Mouse (Mus musculus) forebrain, embryonic 12.5 days (tissue): ENCODE measurements around the gene Ehd1. TPM values are rescaled to one million over a fixed set of nuclear protein-coding genes. Genes with fewer than 3 reads are reported as not detected.
A peak's percentile ranks its signal among the peaks of the same experiment; 100 is the strongest.
"Not testable (repeated sequence)": the region's sequence is repeated elsewhere in the genome, so short reads cannot be mapped to it uniquely, and the experiment has no call there.

Experiments used
- ATAC-seq: fragments of 200-750 bp; cut with Nextera tagmentation; 2 replicates; pipeline ENCODE4 v1.8.0; 2017; ENCODE audit warnings: moderate TSS enrichment; ENCODE audit not compliant: low FRiP score
- H3K27ac ChIP-seq: fragments of 300-500 bp; sonication (generic); 2 replicates; pipeline ENCODE4 v1.5.1; 2016; ENCODE audit warnings: mild to moderate bottlenecking
- H3K27me3 ChIP-seq: fragments of 300-500 bp; sonication (generic); 2 replicates; pipeline ENCODE4 v1.6.1; 2016; ENCODE audit warnings: mild to moderate bottlenecking
- H3K36me3 ChIP-seq: fragments of 300-500 bp; sonication (generic); replicated peaks from 2 replicates; pipeline ENCODE4 v1.6.1; 2016; ENCODE audit warnings: mild to moderate bottlenecking
- H3K4me1 ChIP-seq: fragments of 300-500 bp; sonication (generic); 2 replicates; pipeline ENCODE4 v1.6.1; 2016
- H3K4me2 ChIP-seq: fragments of 300-500 bp; sonication (generic); 2 replicates; pipeline ENCODE4 v1.6.1; 2016; ENCODE audit warnings: mild to moderate bottlenecking, moderate library complexity
- H3K4me3 ChIP-seq: fragments of 300-500 bp; sonication (generic); replicated peaks from 2 replicates; pipeline ENCODE4 v1.5.1; 2016; ENCODE audit warnings: mild to moderate bottlenecking
- H3K9ac ChIP-seq: fragments of 300-500 bp; sonication (generic); 2 replicates; pipeline ENCODE4 v1.6.1; 2016; ENCODE audit warnings: mild to moderate bottlenecking
- H3K9me3 ChIP-seq: fragments of 300-500 bp; sonication (generic); 2 replicates; pipeline ENCODE4 v1.6.1; 2016
- WGBS: fragments of 180-500 bp; shearing (Covaris S2); methylation state at CpG from one replicate; pipeline ENCODE4 v1.1.7; 2016; 5-methylcytosine and 5-hydroxymethylcytosine counted together
- polyA plus RNA-seq: library from polyadenylated mRNA; unstranded; fragments of >200 nt; fragmentation: Nextera tagmentation; extraction: Ambion mirVana; gene quantifications from 2 replicates; pipeline ENCODE4 v1.2.1, GENCODE M21; 2016

The Ehd1 gene
- polyA plus RNA-seq, 1 experiment from 2014 or later = 86.6 TPM

- not testable (repeated sequence) for H3K4me1 ChIP-seq, ATAC-seq, H3K4me3 ChIP-seq, H3K9ac ChIP-seq, H3K4me2 ChIP-seq, H3K27me3 ChIP-seq, H3K27ac ChIP-seq, H3K9me3 ChIP-seq
- H3K36me3 ChIP-seq = peaks cover 15% of the 10 kb centered on the region; the same call in 1 of the 2 replicates
- WGBS = 89% methylated on average over 3 of the region's 3 CpGs
Observed at GRCm38 (mm10) chr19:6311783-6312182, 35.3 kb downstream of the Ehd1 start.

- Histone ChIP-seq H3K4me3 (no peak overlapping the region), H3K4me2 (no peak overlapping the region), H3K27me3 (no peaks in the 10 kb centered on the region), H3K27ac (no peak overlapping the region), H3K36me3 (peaks cover 20% of the 10 kb centered on the region; the same call in 1 of the 2 replicates), H3K4me1 (no peaks in the 10 kb centered on the region), H3K9me3 (no peaks in the 10 kb centered on the region), H3K9ac (no peak overlapping the region)
- ATAC-seq = no peak
- WGBS = 87% methylated on average over 8 of the region's 8 CpGs
Observed at GRCm38 (mm10) chr19:6313796-6314195, 37.3 kb downstream of the Ehd1 start.

GRCm38 (mm10) chr19:6314513-6314912, 38.0 kb downstream of the Ehd1 start:
- no peak for ATAC-seq
- no peak overlapping the region for H3K27ac ChIP-seq
- H3K27me3 ChIP-seq = no peaks in the 10 kb centered on the region
- no peak overlapping the region for H3K9ac ChIP-seq
- 90% methylated on average over 8 of the region's 8 CpGs for WGBS
- no peak overlapping the region for H3K4me3 ChIP-seq
- H3K4me2 ChIP-seq = no peak overlapping the region
- no peaks in the 10 kb centered on the region for H3K4me1 ChIP-seq
- H3K36me3 ChIP-seq = peaks cover 20% of the 10 kb centered on the region; the same call in 1 of the 2 replicates
- H3K9me3 ChIP-seq = no peaks in the 10 kb centered on the region

GRCm38 (mm10) chr19:6315573-6315972, 39.0 kb downstream of the Ehd1 start:
- Histone ChIP-seq H3K4me1 (no peaks in the 10 kb centered on the region), H3K4me3 (no peak overlapping the region), H3K9me3 (no peaks in the 10 kb centered on the region), H3K27ac (no peak overlapping the region), H3K36me3 (peaks cover 20% of the 10 kb centered on the region; the same call in 1 of the 2 replicates), H3K27me3 (no peaks in the 10 kb centered on the region), H3K4me2 (no peak overlapping the region), H3K9ac (no peak overlapping the region)
- ATAC-seq = no peak
- 72% methylated on average over 14 of the region's 14 CpGs for WGBS

- Histone ChIP-seq H3K36me3 (peaks cover 19% of the 10 kb centered on the region; the same call in 1 of the 2 replicates), H3K4me3 (no peak overlapping the region), H3K9me3 (no peaks in the 10 kb centered on the region), H3K27ac (no peak overlapping the region), H3K4me1 (no peaks in the 10 kb centered on the region), H3K9ac (no peak overlapping the region), H3K4me2 (no peak overlapping the region), H3K27me3 (no peaks in the 10 kb centered on the region)
- WGBS = 89% methylated on average over 12 of the region's 12 CpGs
- no peak for ATAC-seq
Observed at GRCm38 (mm10) chr19:6318145-6318544, 41.6 kb downstream of the Ehd1 start.

GRCm38 (mm10) chr19:6321358-6321757, 44.8 kb downstream of the Ehd1 start:
- no peak overlapping the region for H3K9ac ChIP-seq
- 90% methylated on average over 8 of the region's 8 CpGs for WGBS
- no peak overlapping the region for H3K27ac ChIP-seq
- H3K4me1 ChIP-seq = no peaks in the 10 kb centered on the region
- no peak overlapping the region for H3K4me2 ChIP-seq
- ATAC-seq = no peak
- H3K27me3 ChIP-seq = no peaks in the 10 kb centered on the region
- no peaks in the 10 kb centered on the region for H3K9me3 ChIP-seq
- H3K36me3 ChIP-seq = peaks cover 6% of the 10 kb centered on the region; the same call in 1 of the 2 replicates
- H3K4me3 ChIP-seq = no peak overlapping the region

- no peak overlapping the region for H3K4me2 ChIP-seq
- H3K4me1 ChIP-seq = no peaks in the 10 kb centered on the region
- WGBS = 90% methylated on average over 33 of the region's 33 CpGs
- H3K9me3 ChIP-seq = no peaks in the 10 kb centered on the region
- H3K36me3 ChIP-seq = peaks cover 3% of the 10 kb centered on the region; the same call in 1 of the 2 replicates
- ATAC-seq = no peak
- no peak overlapping the region for H3K27ac ChIP-seq
- H3K27me3 ChIP-seq = no peaks in the 10 kb centered on the region
- H3K4me3 ChIP-seq = no peak overlapping the region
- H3K9ac ChIP-seq = no peak overlapping the region
Observed at GRCm38 (mm10) chr19:6321786-6322621, 45.5 kb downstream of the Ehd1 start.

GRCm38 (mm10) chr19:6324751-6325150, 48.2 kb downstream of the Ehd1 start:
- WGBS = 83% methylated on average over 9 of the region's 9 CpGs
- Histone ChIP-seq H3K4me2 (no peak overlapping the region), H3K36me3 (no peaks in the 10 kb centered on the region; the same call in 1 of the 2 replicates), H3K27me3 (no peaks in the 10 kb centered on the region), H3K9me3 (no peaks in the 10 kb centered on the region), H3K9ac (no peak overlapping the region), H3K4me3 (no peak overlapping the region), H3K27ac (no peak overlapping the region), H3K4me1 (no peaks in the 10 kb centered on the region)
- no peak for ATAC-seq

GRCm38 (mm10) chr19:6331178-6331577, 54.7 kb downstream of the Ehd1 start:
- Histone ChIP-seq H3K27me3 (no peaks in the 10 kb centered on the region), H3K9ac (no peak overlapping the region), H3K9me3 (no peaks in the 10 kb centered on the region), H3K4me1 (peaks cover 18% of the 10 kb centered on the region), H3K36me3 (no peaks in the 10 kb centered on the region), H3K27ac (no peak overlapping the region), H3K4me2 (no peak overlapping the region), H3K4me3 (no peak overlapping the region)
- WGBS = 66% methylated on average over 5 of the region's 5 CpGs
- ATAC-seq = no peak

- no peak overlapping the region for H3K9ac ChIP-seq
- WGBS = 25% methylated on average over 13 of the region's 13 CpGs
Observed at GRCm38 (mm10) chr19:6331719-6332516, 55.4 kb downstream of the Ehd1 start.

GRCm38 (mm10) chr19:6333761-6334595, 57.5 kb downstream of the Ehd1 start:
- H3K4me1 ChIP-seq = peaks cover 30% of the 10 kb centered on the region
- peak overlapping the region; percentile 71 for H3K27ac ChIP-seq
- peak; percentile 1; the same call in 1 of the 2 replicates for ATAC-seq
- H3K9ac ChIP-seq = no peak overlapping the region; the same call in 1 of the 2 replicates
- no peaks in the 10 kb centered on the region for H3K27me3 ChIP-seq
- H3K9me3 ChIP-seq = no peaks in the 10 kb centered on the region
- H3K36me3 ChIP-seq = peaks cover 25% of the 10 kb centered on the region
- peak overlapping the region; percentile 91 for H3K4me3 ChIP-seq
- H3K4me2 ChIP-seq = peak overlapping the region; percentile 95
- 63% methylated on average over 9 of the region's 9 CpGs for WGBS

More at GRCm38 (mm10) chr19:6331719-6332516, 55.4 kb downstream of the Ehd1 start:
- peaks cover 4% of the 10 kb centered on the region; the same call in 1 of the 2 replicates for H3K36me3 ChIP-seq
- no peak overlapping the region for H3K27ac ChIP-seq
- no peak for ATAC-seq
- peaks cover 25% of the 10 kb centered on the region for H3K4me1 ChIP-seq
- H3K27me3 ChIP-seq = no peaks in the 10 kb centered on the region
- H3K4me2 ChIP-seq = peak overlapping the region; percentile 37
- H3K4me3 ChIP-seq = peak overlapping the region; percentile 12; the same call in 1 of the 2 replicates
- no peaks in the 10 kb centered on the region for H3K9me3 ChIP-seq
